Mouse (Mus musculus) megakaryocyte, embryonic 14.5 days (primary cell): ENCODE measurements around the gene Chrna1.

Experiments
- FLI1 ChIP-seq: IDR thresholded peaks from 2 replicates; pipeline ENCODE4 v1.6.1; 2012; ENCODE audit warnings: low read length, inconsistent platforms, mixed read lengths
- GATA1 ChIP-seq: IDR thresholded peaks from 3 replicates; pipeline ENCODE4 v1.6.1; 2012; ENCODE audit warnings: mixed read lengths, low read length, inconsistent platforms, borderline replicate concordance

- TF ChIP-seq GATA1 (no peak), FLI1 (no peak)
Observed at GRCm38 (mm10) chr2:73604579-73604978, 24.4 kb upstream of the Chrna1 start.
